Mouse (Mus musculus) stomach, embryonic 14.5 days (tissue): ENCODE data around the gene Nupl1. TPM values are rescaled to one million over a fixed set of nuclear protein-coding genes. Genes with fewer than 3 reads are reported as not detected.

Experiments used
- ATAC-seq: fragments of 200-750 bp; cut with Nextera tagmentation; 2 replicates; pipeline ENCODE4 v1.8.0; 2017; ENCODE audit warnings: low read depth, moderate TSS enrichment; ENCODE audit not compliant: insufficient number of reproducible peaks, insufficient read depth, low FRiP score
- H3K27ac ChIP-seq: fragments of 300-500 bp; sonication (generic); 2 replicates; pipeline ENCODE4 v1.5.1; 2014; ENCODE audit warnings: mild to moderate bottlenecking, low read length, moderate library complexity, mixed read lengths
- H3K27me3 ChIP-seq: fragments of 300-500 bp; sonication (generic); 2 replicates; pipeline ENCODE4 v1.6.1; 2014; ENCODE audit warnings: low read length, control low read depth, mixed read lengths; ENCODE audit not compliant: control insufficient read depth, insufficient read depth
- H3K36me3 ChIP-seq: fragments of 300-500 bp; sonication (generic); 2 replicates; pipeline ENCODE4 v1.6.1; 2014; ENCODE audit warnings: mild to moderate bottlenecking, control low read depth, low read length, moderate library complexity, mixed read lengths; ENCODE audit not compliant: control insufficient read depth, insufficient read depth
- H3K4me1 ChIP-seq: fragments of 300-500 bp; sonication (generic); 2 replicates; pipeline ENCODE4 v1.6.1; 2014; ENCODE audit warnings: low read length, control low read depth, mixed read lengths; ENCODE audit not compliant: control insufficient read depth, insufficient read depth
- H3K4me2 ChIP-seq: fragments of 300-500 bp; sonication (generic); replicated peaks from 2 replicates; pipeline ENCODE4 v1.6.1; 2014; ENCODE audit warnings: low read depth, low read length, control low read depth
- H3K4me3 ChIP-seq: fragments of 300-500 bp; sonication (generic); 2 replicates; pipeline ENCODE4 v1.5.1; 2014; ENCODE audit warnings: low read depth, low read length, control low read depth
- H3K9ac ChIP-seq: fragments of 300-500 bp; sonication (generic); replicated peaks from 2 replicates; pipeline ENCODE4 v1.6.1; 2014; ENCODE audit warnings: low read depth, mild to moderate bottlenecking, control low read depth, low read length, moderate library complexity, mixed read lengths
- H3K9me3 ChIP-seq: fragments of 300-500 bp; sonication (generic); 2 replicates; pipeline ENCODE4 v1.6.1; 2016; ENCODE audit warnings: low read depth, low read length, control low read depth; ENCODE audit not compliant: control insufficient read depth
- WGBS: fragments of 180-500 bp; shearing (Covaris S2); extraction: QIAGEN DNeasy Blood & Tissue Kit; methylation state at CpG from one replicate; pipeline ENCODE4 v1.1.7; 2014; 5-methylcytosine and 5-hydroxymethylcytosine counted together
- polyA plus RNA-seq: library from polyadenylated mRNA; unstranded; fragments of >200 nt; fragmentation: Nextera tagmentation; extraction: Ambion mirVana; gene quantifications from 2 replicates; pipeline ENCODE4 v1.2.1, GENCODE M21; 2014

Nupl1 gene
- polyA plus RNA-seq, 1 experiment from 2014 or later: not detected

DNA sequence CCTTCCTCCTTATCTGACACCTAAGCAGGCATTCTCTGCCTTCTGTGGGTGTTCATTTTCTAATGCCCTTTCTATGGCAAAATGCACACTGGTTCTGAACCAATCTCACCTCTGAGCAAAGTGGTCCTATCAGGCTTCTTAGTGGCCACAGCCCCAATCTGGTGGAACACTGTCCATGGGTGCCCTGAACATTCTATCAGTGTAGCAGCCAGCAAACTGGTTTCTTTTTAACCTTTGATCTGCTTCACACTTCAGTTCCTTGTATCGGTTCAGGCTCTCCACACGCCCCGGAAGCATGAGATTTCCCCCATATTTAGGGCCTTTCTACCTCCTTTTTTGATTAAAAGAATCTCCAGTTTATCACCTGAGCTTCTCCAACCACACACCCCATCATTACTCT, 36.2 kb downstream of the Nupl1 start:
- ATAC-seq: no peak
- Histone ChIP-seq H3K4me1 (no peaks in the 10 kb centered on the region), H3K4me3 (no peak overlapping the region), H3K9me3 (no peaks in the 10 kb centered on the region), H3K27ac (no peak overlapping the region), H3K9ac (no peak overlapping the region), H3K4me2 (no peak overlapping the region), H3K27me3 (no peaks in the 10 kb centered on the region), H3K36me3 (peaks cover 15% of the 10 kb centered on the region)
- 88% methylated on average over 3 of the region's 3 CpGs for WGBS

DNA sequence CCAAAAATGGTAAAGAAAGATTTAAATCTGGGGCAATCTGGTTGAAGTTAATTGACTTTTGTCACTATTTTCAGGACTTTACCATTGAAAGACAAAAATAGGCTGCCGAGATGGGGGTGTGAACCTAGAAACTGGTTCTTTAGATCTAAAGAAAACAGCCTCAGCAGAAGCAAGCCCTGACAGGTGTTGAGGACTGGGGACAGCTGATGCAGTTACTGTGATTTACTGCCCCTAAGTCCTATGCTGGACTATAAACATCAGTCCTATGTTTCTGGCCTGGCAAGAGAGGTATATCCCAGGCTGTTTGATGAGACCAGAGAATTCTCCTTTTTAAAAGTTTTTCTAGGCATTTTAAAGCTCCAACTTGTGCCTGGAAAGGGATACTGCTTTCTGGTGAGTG, 37.2 kb downstream of the Nupl1 start:
- no peak overlapping the region for H3K4me3 ChIP-seq
- WGBS: 70% methylated on average over 1 of the region's 1 CpGs
- no peaks in the 10 kb centered on the region for H3K9me3 ChIP-seq
- no peaks in the 10 kb centered on the region for H3K4me1 ChIP-seq
- peaks cover 9% of the 10 kb centered on the region for H3K36me3 ChIP-seq
- ATAC-seq: no peak
- H3K27me3 ChIP-seq: no peaks in the 10 kb centered on the region
- H3K4me2 ChIP-seq: no peak overlapping the region
- H3K9ac ChIP-seq: no peak overlapping the region
- no peak overlapping the region for H3K27ac ChIP-seq

DNA sequence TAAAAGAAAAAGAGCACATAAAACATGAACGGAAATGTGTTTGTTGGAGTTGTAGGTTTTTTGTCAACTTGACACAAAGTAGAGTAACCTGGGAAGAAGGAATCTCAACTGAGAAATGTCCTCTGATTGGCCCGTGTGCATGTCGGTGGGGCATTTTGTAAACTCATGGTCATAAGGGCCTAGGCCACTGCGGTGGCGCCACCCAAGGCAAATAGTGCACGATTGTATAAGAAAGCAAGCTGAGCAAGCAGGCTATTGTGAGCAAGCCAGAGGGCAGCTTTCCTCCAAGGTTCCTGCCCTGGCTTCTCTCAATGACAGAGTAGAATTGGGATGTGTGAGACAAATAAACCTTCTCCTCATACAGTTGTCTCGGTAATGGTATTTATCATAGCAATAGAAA, 42.1 kb downstream of the Nupl1 start:
- Histone ChIP-seq H3K4me2 (no peak overlapping the region), H3K9ac (no peak overlapping the region), H3K9me3 (no peaks in the 10 kb centered on the region), H3K36me3 (no peaks in the 10 kb centered on the region), H3K4me1 (no peaks in the 10 kb centered on the region), H3K27me3 (no peaks in the 10 kb centered on the region), H3K4me3 (no peak overlapping the region), H3K27ac (no peak overlapping the region)
- ATAC-seq: no peak; the same call in 1 of the 2 replicates
- WGBS: 63% methylated on average over 7 of the region's 7 CpGs

DNA sequence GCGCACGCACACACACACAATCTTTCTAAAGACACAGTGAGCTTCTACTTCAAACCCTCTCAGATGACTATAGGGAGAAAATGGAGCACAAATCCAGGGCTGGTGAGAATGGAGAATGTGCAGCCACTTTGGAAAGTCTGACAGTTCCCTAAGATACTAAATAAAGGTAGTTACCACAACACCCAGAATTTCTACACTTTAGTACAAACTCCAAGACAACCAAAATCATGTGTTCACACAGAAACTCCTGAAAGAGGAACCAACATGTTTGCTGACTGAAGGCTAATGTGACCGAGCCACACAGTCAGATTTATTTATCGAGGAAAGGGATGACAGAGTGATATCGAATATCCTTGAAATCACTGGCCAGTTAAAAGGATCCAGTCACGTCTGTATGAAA, 46.2 kb downstream of the Nupl1 start:
- WGBS: 85% methylated on average over 6 of the region's 6 CpGs
- H3K36me3 ChIP-seq: no peaks in the 10 kb centered on the region
- H3K4me3 ChIP-seq: no peak overlapping the region
- no peak overlapping the region for H3K27ac ChIP-seq
- no peak overlapping the region for H3K9ac ChIP-seq
- no peaks in the 10 kb centered on the region for H3K4me1 ChIP-seq
- no peak overlapping the region for H3K4me2 ChIP-seq
- H3K27me3 ChIP-seq: no peaks in the 10 kb centered on the region
- no peak for ATAC-seq
- no peaks in the 10 kb centered on the region for H3K9me3 ChIP-seq

DNA sequence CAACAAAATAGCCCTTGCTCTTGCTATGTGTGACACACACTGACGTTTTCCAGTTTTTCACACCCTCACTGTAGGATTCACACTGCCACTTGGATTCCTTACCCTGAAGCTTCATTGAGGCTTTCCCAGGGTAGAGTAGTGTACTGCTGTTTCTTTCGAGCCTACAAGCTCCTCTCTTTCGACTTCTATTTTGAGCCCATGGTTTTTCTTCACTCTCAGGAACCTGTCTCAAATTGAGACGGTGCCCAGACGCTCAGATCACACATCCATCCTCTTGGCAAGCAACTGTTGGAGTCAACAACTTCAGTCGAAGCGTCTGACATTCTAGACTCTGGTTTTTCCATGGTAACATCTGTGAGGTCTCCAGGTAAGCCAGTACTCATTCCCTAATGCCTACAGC, 54.3 kb downstream of the Nupl1 start, which contains the start of gene Atp8a2:
Gene Atp8a2, minus strand, starts transcription at position 296 of the 400 bp plus-strand sequence.
- no peak within 1 kb of the TSS for H3K4me3 ChIP-seq
- no peak within 1 kb of the TSS for H3K4me2 ChIP-seq
- H3K9ac ChIP-seq: no peak within 1 kb of the TSS
- no peaks in the 10 kb centered on the region for H3K4me1 ChIP-seq
- no peaks in the 10 kb centered on the region for H3K27me3 ChIP-seq
- 69% methylated on average over 7 of the region's 7 CpGs for WGBS
- H3K27ac ChIP-seq: no peak within 1 kb of the TSS
- ATAC-seq: no peak
- H3K9me3 ChIP-seq: no peaks in the 10 kb centered on the region
- no peaks in the 10 kb centered on the region for H3K36me3 ChIP-seq

DNA sequence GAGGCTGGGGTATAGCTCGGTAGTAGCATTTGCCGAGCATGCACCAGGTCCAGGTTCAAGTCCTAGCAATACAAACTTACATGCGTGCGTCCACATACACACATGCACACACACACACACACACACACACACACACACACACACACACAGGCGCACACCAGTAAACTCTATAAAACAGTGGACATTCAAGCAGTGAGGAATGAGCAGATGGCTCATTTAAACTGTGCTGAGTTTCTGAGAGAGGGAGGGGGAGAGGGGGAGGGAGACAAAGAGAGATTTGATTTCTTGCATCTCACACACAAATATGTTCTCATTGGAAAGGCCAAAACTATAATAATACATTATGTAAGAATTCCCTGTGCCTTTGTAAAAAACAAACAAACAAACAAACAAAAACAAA, 55.2 kb downstream of the Nupl1 start:
- H3K9me3 ChIP-seq: no peaks in the 10 kb centered on the region
- 80% methylated on average over 5 of the region's 5 CpGs for WGBS
- H3K27ac ChIP-seq: no peak overlapping the region
- no peak for ATAC-seq
- H3K4me2 ChIP-seq: no peak overlapping the region
- no peak overlapping the region for H3K9ac ChIP-seq
- no peak overlapping the region for H3K4me3 ChIP-seq
- no peaks in the 10 kb centered on the region for H3K4me1 ChIP-seq
- no peaks in the 10 kb centered on the region for H3K36me3 ChIP-seq
- H3K27me3 ChIP-seq: no peaks in the 10 kb centered on the region

DNA sequence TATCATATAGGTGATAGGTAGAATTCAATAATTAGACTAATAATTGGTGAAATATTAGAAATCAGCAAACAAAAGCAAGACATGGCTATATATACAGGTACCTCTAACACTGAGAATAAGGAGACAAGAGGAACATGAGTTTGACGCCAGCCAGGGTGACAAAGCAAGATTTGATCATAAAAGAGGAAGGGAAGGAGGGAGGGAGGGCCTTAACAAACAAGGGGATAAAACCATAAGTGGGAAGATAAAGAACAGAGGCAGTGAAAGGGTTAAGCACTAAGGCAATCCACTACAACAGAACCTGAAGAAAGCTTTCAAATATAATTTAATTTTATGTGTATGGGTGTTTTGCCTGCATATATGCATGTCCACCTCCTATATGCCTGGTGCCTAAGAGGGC, 56.6 kb downstream of the Nupl1 start:
- WGBS: 69% methylated on average over 1 of the region's 1 CpGs
- Histone ChIP-seq H3K9ac (no peak overlapping the region), H3K4me1 (no peaks in the 10 kb centered on the region), H3K27me3 (no peaks in the 10 kb centered on the region), H3K4me2 (no peak overlapping the region), H3K36me3 (no peaks in the 10 kb centered on the region), H3K9me3 (no peaks in the 10 kb centered on the region), H3K4me3 (no peak overlapping the region), H3K27ac (no peak overlapping the region)
- no peak for ATAC-seq

DNA sequence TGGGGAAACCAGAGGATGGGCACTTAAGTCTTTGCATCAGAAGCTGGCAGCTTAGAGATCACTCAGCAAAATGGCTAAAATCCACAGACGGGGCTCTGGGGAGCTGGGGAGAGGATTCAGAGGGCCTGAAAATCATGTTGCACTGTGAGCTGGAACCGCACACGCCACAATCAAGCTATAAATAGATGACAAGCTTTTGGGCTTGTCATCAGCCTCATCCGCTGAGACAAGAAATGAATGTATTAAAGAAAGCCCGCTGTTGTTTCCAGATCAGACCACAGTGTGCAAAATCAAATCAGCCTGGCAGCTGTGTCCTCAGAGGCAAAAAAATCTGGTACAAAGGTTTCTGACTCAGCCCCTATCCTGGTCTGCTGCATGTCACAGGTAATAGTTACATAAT, 61.5 kb downstream of the Nupl1 start:
- Histone ChIP-seq H3K9me3 (no peaks in the 10 kb centered on the region), H3K4me3 (no peak overlapping the region), H3K27ac (no peak overlapping the region), H3K36me3 (no peaks in the 10 kb centered on the region), H3K27me3 (no peaks in the 10 kb centered on the region), H3K4me1 (no peaks in the 10 kb centered on the region), H3K9ac (no peak overlapping the region), H3K4me2 (no peak overlapping the region)
- WGBS: 88% methylated on average over 5 of the region's 5 CpGs
- ATAC-seq: no peak

DNA sequence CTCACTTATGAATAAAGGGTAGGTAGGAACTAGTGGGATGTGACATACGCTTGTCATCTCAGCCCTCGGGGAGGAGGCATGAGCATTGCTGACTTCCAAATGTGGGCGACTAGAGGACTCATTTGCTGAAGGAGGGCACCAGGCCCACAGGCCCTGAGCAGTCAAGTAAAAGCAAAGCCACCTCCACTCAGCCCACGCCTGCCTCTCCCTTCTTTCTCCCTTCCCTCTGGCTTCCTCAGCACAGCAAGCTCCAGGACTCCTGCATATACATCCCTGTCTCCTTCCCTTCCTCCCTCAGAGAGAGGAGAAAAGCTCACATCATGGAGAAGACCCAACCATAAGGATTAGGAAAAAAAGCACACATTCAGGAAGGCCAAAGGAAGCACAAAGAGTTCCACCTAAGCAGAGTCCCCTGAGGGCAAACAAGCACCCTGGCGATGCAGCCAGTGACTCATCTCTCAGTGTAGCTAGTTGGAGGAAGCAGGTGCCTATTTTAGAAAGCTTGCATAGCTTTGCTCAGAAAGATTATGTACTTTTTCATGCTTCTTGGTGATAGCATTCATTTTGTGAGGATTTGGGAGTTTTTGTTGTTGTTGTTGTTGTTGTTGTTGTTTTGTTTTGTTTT, 62.9 kb downstream of the Nupl1 start:
- Histone ChIP-seq H3K27ac (no peak overlapping the region), H3K4me2 (no peak overlapping the region), H3K4me1 (no peaks in the 10 kb centered on the region), H3K27me3 (no peaks in the 10 kb centered on the region), H3K9ac (no peak overlapping the region), H3K9me3 (no peaks in the 10 kb centered on the region), H3K4me3 (no peak overlapping the region), H3K36me3 (no peaks in the 10 kb centered on the region)
- no peak for ATAC-seq
- WGBS: 73% methylated on average over 5 of the region's 5 CpGs
